Mouse (Mus musculus) c-Kit-negative CD71-positive TER-119-positive erythroid progenitor cells, embryonic 14.5 days (primary cell): ENCODE data around the gene Gm11239.
"Not testable (repeated sequence)": the region's sequence is repeated elsewhere in the genome, so short reads cannot be mapped to it uniquely, and the experiment has no call there.

ENCODE experiments used
- DNase-seq: peaks from one replicate; pipeline ENCODE4 v3.0.0-alpha.2; 2013; ENCODE audit warnings: low read depth, low spot score

Gm11239 gene

DNA sequence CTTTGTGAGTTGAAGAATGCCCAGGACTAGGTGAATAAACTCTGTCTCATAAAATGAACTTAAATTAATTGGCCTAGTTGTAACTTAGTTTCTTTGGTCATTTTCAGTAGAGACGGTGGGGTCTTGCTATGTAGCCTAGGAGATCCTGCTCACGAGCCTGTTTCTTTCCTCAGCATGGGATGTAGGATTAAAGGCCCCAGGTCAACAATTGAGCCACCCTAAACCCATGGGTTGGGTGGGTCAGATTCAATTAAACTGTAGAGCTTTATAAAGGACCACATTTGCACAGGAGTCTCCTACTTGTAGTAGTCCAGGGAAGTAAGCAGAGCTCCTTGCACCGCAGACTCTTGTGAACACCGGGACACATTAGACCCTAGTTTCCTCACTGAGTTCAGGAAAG is at the start of gene Gm11239:
TSS of gene Gm11239 (plus strand) at position 301 of the 400 bp plus-strand sequence.
- not testable (repeated sequence) for DNase-seq

DNA sequence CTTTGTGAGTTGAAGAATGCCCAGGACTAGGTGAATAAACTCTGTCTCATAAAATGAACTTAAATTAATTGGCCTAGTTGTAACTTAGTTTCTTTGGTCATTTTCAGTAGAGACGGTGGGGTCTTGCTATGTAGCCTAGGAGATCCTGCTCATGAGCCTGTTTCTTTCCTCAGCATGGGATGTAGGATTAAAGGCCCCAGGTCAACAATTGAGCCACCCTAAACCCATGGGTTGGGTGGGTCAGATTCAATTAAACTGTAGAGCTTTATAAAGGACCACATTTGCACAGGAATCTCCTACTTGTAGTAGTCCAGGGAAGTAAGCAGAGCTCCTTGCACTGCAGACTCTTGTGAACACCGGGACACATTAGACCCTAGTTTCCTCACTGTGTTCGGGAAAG is 45.5 kb upstream of the Gm11239 start, which contains the start of gene Gm11237:
TSS of gene Gm11237 (plus strand) at position 301 of the 400 bp plus-strand sequence.
- DNase-seq = not testable (repeated sequence)

- not testable (repeated sequence) for DNase-seq
Measured at GRCm38 (mm10) chr4:73637821-73638220, 30.3 kb upstream of the Gm11239 start, which contains the start of gene Gm11236. Gene Gm11236 (plus strand): TSS chr4:73638121.

DNA sequence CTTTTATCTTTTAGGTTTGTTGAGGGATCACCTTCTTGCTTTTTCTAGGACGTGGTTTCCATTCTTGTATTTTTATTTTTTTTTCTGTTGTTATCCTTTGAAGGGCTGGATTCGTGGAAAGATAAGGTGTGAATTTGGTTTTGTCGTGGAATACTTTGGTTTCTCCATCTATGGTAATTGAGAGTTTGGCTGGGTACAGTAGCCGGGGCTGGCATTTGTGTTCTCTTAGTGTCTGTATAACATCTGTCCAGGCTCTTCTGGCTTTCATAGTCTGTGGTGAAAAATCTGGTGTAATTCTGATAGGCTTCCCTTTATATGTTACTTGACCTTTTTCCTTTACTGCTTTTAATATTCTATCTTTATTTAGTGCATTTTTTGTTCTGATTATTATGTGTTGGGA is 6.3 kb upstream of the Gm11239 start:
- DNase-seq = not testable (repeated sequence)

- not testable (repeated sequence) for DNase-seq
Measured at GRCm38 (mm10) chr4:73683216-73683615, 15.1 kb downstream of the Gm11239 start, which contains the start of gene Gm428. Gene Gm428 (plus strand): TSS chr4:73683516.

DNA sequence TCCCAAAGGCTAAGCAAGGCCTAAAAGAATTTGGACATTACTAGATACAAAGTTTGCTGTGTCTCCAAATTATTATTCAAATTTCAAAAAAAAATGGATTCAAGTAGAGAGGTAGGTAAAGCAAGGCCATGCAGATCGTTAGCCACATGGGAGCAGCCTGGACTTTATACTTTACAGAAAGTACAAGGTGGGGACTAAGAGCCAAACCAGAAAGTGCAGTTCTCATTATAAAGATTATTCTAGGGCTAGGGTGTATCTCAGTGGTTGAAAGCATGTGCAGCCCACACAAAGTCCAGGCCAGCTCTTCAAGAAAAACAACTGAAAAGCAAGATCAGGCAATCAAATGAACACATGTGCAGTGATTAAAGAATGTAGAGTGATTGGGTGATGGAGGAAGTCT is 50.6 kb downstream of the Gm11239 start:
- DNase-seq = no peak

DNA sequence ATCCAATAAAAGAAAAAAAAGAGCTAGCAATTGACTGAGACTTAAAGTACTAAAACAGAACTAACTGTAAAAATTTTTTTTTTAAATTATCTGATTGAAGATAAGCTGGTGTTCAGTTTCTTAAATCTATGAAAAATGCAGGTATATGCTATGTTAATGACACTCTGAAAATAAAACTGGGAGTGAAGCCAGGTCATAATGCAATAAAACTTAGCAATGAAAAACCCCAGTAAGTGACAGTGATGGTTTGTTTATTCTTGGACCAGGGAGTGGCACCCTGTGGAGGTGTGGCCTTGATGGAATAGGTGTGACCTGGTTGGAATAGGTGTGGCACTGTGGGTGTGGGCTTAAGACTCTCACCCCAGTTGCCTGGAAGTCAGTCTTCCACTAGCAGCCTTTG is 51.7 kb downstream of the Gm11239 start:
- DNase-seq = no peak
